Mouse (Mus musculus) heart, embryonic 13.5 days (tissue): Measurements from ENCODE around the gene Dupd1. TPM values are rescaled to one million over a fixed set of nuclear protein-coding genes. Genes with fewer than 3 reads are reported as not detected.
"Not testable (repeated sequence)": the region's sequence is repeated elsewhere in the genome, so short reads cannot be mapped to it uniquely, and the experiment has no call there.

Source experiments
- ATAC-seq: fragments of 200-750 bp; cut with Nextera tagmentation; 2 replicates; pipeline ENCODE4 v1.8.0; 2017; ENCODE audit warnings: moderate TSS enrichment; ENCODE audit not compliant: insufficient number of reproducible peaks, low FRiP score, low TSS enrichment; ENCODE audit errors: extremely low read depth
- H3K27ac ChIP-seq: fragments of 300-500 bp; sonication (generic); replicated peaks from 2 replicates; pipeline ENCODE4 v1.5.1; 2015; ENCODE audit warnings: moderate library complexity, mild to moderate bottlenecking, inconsistent platforms
- H3K27me3 ChIP-seq: fragments of 300-500 bp; sonication (generic); replicated peaks from 2 replicates; pipeline ENCODE4 v1.6.1; 2015; ENCODE audit warnings: mild to moderate bottlenecking, inconsistent platforms
- H3K36me3 ChIP-seq: fragments of 300-500 bp; sonication (generic); 2 replicates; pipeline ENCODE4 v1.6.1; 2015; ENCODE audit warnings: mild to moderate bottlenecking, inconsistent platforms
- H3K4me1 ChIP-seq: fragments of 300-500 bp; sonication (generic); 2 replicates; pipeline ENCODE4 v1.6.1; 2015; ENCODE audit warnings: inconsistent platforms
- H3K4me2 ChIP-seq: fragments of 300-500 bp; sonication (generic); 2 replicates; pipeline ENCODE4 v1.6.1; 2015; ENCODE audit warnings: inconsistent platforms, mild to moderate bottlenecking, moderate library complexity
- H3K4me3 ChIP-seq: fragments of 300-500 bp; sonication (generic); 2 replicates; pipeline ENCODE4 v1.5.1; 2015; ENCODE audit warnings: moderate library complexity, mild to moderate bottlenecking, inconsistent platforms
- H3K9ac ChIP-seq: fragments of 300-500 bp; sonication (generic); 2 replicates; pipeline ENCODE4 v1.6.1; 2015; ENCODE audit warnings: inconsistent platforms, mild to moderate bottlenecking, moderate library complexity
- H3K9me3 ChIP-seq: fragments of 300-500 bp; sonication (generic); 2 replicates; pipeline ENCODE4 v1.6.1; 2016; ENCODE audit warnings: inconsistent platforms
- WGBS: fragments of 180-500 bp; shearing (Covaris S2); methylation state at CpG from one replicate; pipeline ENCODE4 v1.1.7; 2015; ENCODE audit warnings: mixed read lengths; 5-methylcytosine and 5-hydroxymethylcytosine counted together
- polyA plus RNA-seq: library from polyadenylated mRNA; unstranded; fragments of >200 nt; fragmentation: Nextera tagmentation; extraction: Ambion mirVana; gene quantifications from 2 replicates; pipeline ENCODE4 v1.2.1, GENCODE M21; 2015

Dupd1 gene
- polyA plus RNA-seq, 1 experiment from 2014 or later, result 0.36 TPM

GRCm38 (mm10) chr14:21670422-21671006 lies 43.9 kb downstream of the Dupd1 start:
- not testable (repeated sequence) for H3K9me3 ChIP-seq, H3K4me3 ChIP-seq, H3K4me1 ChIP-seq, H3K27me3 ChIP-seq, H3K4me2 ChIP-seq, H3K27ac ChIP-seq, H3K9ac ChIP-seq, ATAC-seq
- WGBS, result 90% methylated on average over 15 of the region's 15 CpGs
- H3K36me3 ChIP-seq, result peaks cover 57% of the 10 kb centered on the region

- peaks cover 64% of the 10 kb centered on the region for H3K36me3 ChIP-seq
- no peak overlapping the region for H3K4me3 ChIP-seq
- no peaks in the 10 kb centered on the region for H3K27me3 ChIP-seq
- peak; percentile 46 for ATAC-seq
- H3K9me3 ChIP-seq, result no peaks in the 10 kb centered on the region
- 71% methylated on average over 11 of the region's 11 CpGs for WGBS
- H3K4me1 ChIP-seq, result peaks cover 4% of the 10 kb centered on the region; the same call in 1 of the 2 replicates
- H3K4me2 ChIP-seq, result no peak overlapping the region
- no peak overlapping the region for H3K27ac ChIP-seq
- no peak overlapping the region for H3K9ac ChIP-seq
Observed at GRCm38 (mm10) chr14:21669633-21670421, 44.5 kb downstream of the Dupd1 start.

GRCm38 (mm10) chr14:21669218-21669617 lies 45.2 kb downstream of the Dupd1 start:
- WGBS, result 77% methylated on average over 11 of the region's 11 CpGs
- Histone ChIP-seq H3K4me2 (no peak overlapping the region), H3K9me3 (no peaks in the 10 kb centered on the region), H3K27ac (no peak overlapping the region), H3K4me3 (no peak overlapping the region), H3K27me3 (no peaks in the 10 kb centered on the region), H3K4me1 (peaks cover 2% of the 10 kb centered on the region; the same call in 1 of the 2 replicates), H3K9ac (no peak overlapping the region), H3K36me3 (peaks cover 70% of the 10 kb centered on the region)
- no peak for ATAC-seq

- Histone ChIP-seq H3K4me2 (no peak overlapping the region), H3K4me1 (peaks cover 24% of the 10 kb centered on the region), H3K9ac (no peak overlapping the region), H3K36me3 (peaks cover 69% of the 10 kb centered on the region), H3K9me3 (no peaks in the 10 kb centered on the region), H3K27me3 (no peaks in the 10 kb centered on the region), H3K4me3 (no peak overlapping the region), H3K27ac (no peak overlapping the region)
- ATAC-seq, result no peak
- 74% methylated on average over 8 of the region's 8 CpGs for WGBS
Observed at GRCm38 (mm10) chr14:21662465-21663142, 51.8 kb downstream of the Dupd1 start.

- Histone ChIP-seq H3K4me3 (peak overlapping the region; percentile 35), H3K9ac (peak overlapping the region; percentile 58; the same call in 1 of the 2 replicates), H3K27me3 (no peaks in the 10 kb centered on the region), H3K4me1 (peaks cover 36% of the 10 kb centered on the region), H3K4me2 (peak overlapping the region; percentile 67), H3K27ac (peak overlapping the region; percentile 79), H3K36me3 (peaks cover 50% of the 10 kb centered on the region), H3K9me3 (no peaks in the 10 kb centered on the region)
- ATAC-seq, result no peak
- WGBS, result 32% methylated on average over 5 of the region's 5 CpGs
Observed at GRCm38 (mm10) chr14:21659652-21660051, 54.7 kb downstream of the Dupd1 start.

- Histone ChIP-seq H3K27me3 (no peaks in the 10 kb centered on the region), H3K9me3 (no peaks in the 10 kb centered on the region), H3K4me2 (peak overlapping the region; percentile 67), H3K9ac (peak overlapping the region; percentile 58), H3K4me1 (peaks cover 36% of the 10 kb centered on the region), H3K36me3 (peaks cover 47% of the 10 kb centered on the region), H3K27ac (peak overlapping the region; percentile 79), H3K4me3 (peak overlapping the region; percentile 35)
- peak; percentile 69; the same call in 1 of the 2 replicates for ATAC-seq
- WGBS, result 35% methylated on average over 13 of the region's 13 CpGs
Observed at GRCm38 (mm10) chr14:21659155-21659554, 55.2 kb downstream of the Dupd1 start.

- Histone ChIP-seq H3K9me3 (no peaks in the 10 kb centered on the region), H3K9ac (no peak overlapping the region), H3K27me3 (no peaks in the 10 kb centered on the region), H3K4me1 (peaks cover 24% of the 10 kb centered on the region), H3K36me3 (peaks cover 31% of the 10 kb centered on the region), H3K4me3 (no peak overlapping the region), H3K27ac (no peak overlapping the region), H3K4me2 (no peak overlapping the region)
- WGBS, result 65% methylated on average over 2 of the region's 2 CpGs
- no peak for ATAC-seq
Observed at GRCm38 (mm10) chr14:21653813-21654212, 60.6 kb downstream of the Dupd1 start.

- no peak for ATAC-seq
- H3K4me1 ChIP-seq, result 0 out of 2 replicates have a peak, but pooled peaks cover 6% of the 10 kb centered on the region
- H3K4me3 ChIP-seq, result no peak overlapping the region
- no peak overlapping the region for H3K4me2 ChIP-seq
- 63% methylated on average over 4 of the region's 4 CpGs for WGBS
- H3K36me3 ChIP-seq, result peaks cover 67% of the 10 kb centered on the region
- H3K9me3 ChIP-seq, result no peaks in the 10 kb centered on the region
- no peak overlapping the region for H3K27ac ChIP-seq
- H3K27me3 ChIP-seq, result no peaks in the 10 kb centered on the region
- H3K9ac ChIP-seq, result no peak overlapping the region
Observed at GRCm38 (mm10) chr14:21640806-21641435, 73.5 kb downstream of the Dupd1 start.

- peaks cover 72% of the 10 kb centered on the region for H3K36me3 ChIP-seq
- no peaks in the 10 kb centered on the region for H3K9me3 ChIP-seq
Observed at GRCm38 (mm10) chr14:21636548-21636947, 77.8 kb downstream of the Dupd1 start.

GRCm38 (mm10) chr14:21631665-21632200 lies 82.6 kb downstream of the Dupd1 start:
- Histone ChIP-seq H3K27ac (no peak overlapping the region), H3K4me3 (no peak overlapping the region), H3K4me2 (no peak overlapping the region), H3K4me1 (no peaks in the 10 kb centered on the region), H3K36me3 (peaks cover 77% of the 10 kb centered on the region), H3K27me3 (no peaks in the 10 kb centered on the region), H3K9me3 (no peaks in the 10 kb centered on the region), H3K9ac (no peak overlapping the region)
- ATAC-seq, result no peak
- 75% methylated on average over 5 of the region's 5 CpGs for WGBS

More at GRCm38 (mm10) chr14:21636548-21636947, 77.8 kb downstream of the Dupd1 start:
- H3K9ac ChIP-seq, result no peak overlapping the region
- H3K27me3 ChIP-seq, result no peaks in the 10 kb centered on the region
- H3K4me3 ChIP-seq, result no peak overlapping the region
- no peak overlapping the region for H3K4me2 ChIP-seq
- 0 out of 2 replicates have a peak, but pooled peaks cover 4% of the 10 kb centered on the region for H3K4me1 ChIP-seq
- 76% methylated on average over 6 of the region's 6 CpGs for WGBS
- ATAC-seq, result no peak
- no peak overlapping the region for H3K27ac ChIP-seq
